8 mouse cellular contexts compared by ENCODE assay signal in genomic region chr2:127831401-127832102, GRCm38 (mm10). TPM values are rescaled to one million over a fixed set of nuclear protein-coding genes. Genes with fewer than 3 reads are reported as not detected.
A peak's percentile ranks its signal among the peaks of the same experiment; 100 is the strongest.
DNase-seq lines count a peak whose midpoint lies in the region; ATAC-seq lines count a peak whose summit lies in the region.

Gene Bub1 (minus strand): TSS chr2:127831865.

- peak; percentile 97 for DNase-seq in NIH3T3 (ENCODE audit: low read depth)
- peak; percentile 99 for DNase-seq in cerebellum, postnatal 10 days
- DNase-seq in frontal cortex, postnatal 14 days (ENCODE audit: low spot score in 2 of 2): peak; percentile 80 to 91
- peak; percentile 94 for DNase-seq in hindbrain, embryonic 14.5 days (ENCODE audit: low spot score)
- DNase-seq in layer of hippocampus, postnatal 36 days: peak; percentile 84 to 87
- peak; percentile 96 for DNase-seq in lung, postnatal 36 days
- peak; percentile 95 for DNase-seq in retina, postnatal 1 day
- DNase-seq in urinary bladder, adult 18-20 months (ENCODE audit: low spot score in 2 of 2): peak; percentile 84 to 87

- under 1% methylated on average over 56 of the region's 56 CpGs for WGBS in hindbrain, embryonic 14.5 days

- ATAC-seq in hindbrain, embryonic 14.5 days (ENCODE audit: low FRiP score): peak; percentile 99

- peak within 1 kb of the TSS; percentile 50 for H3K4me3 ChIP-seq in hindbrain, embryonic 14.5 days (replicated peaks; ENCODE audit: low read length)

- H3K9ac ChIP-seq in hindbrain, embryonic 14.5 days: peak within 1 kb of the TSS; percentile 49

- H3K27ac ChIP-seq in hindbrain, embryonic 14.5 days: peak within 1 kb of the TSS; percentile 52; the same call in 1 of the 2 replicates

- no peaks in the 10 kb centered on the region for H3K36me3 ChIP-seq in hindbrain, embryonic 14.5 days (replicated peaks; ENCODE audit: control insufficient read depth, insufficient read depth)

- H3K4me1 ChIP-seq in hindbrain, embryonic 14.5 days (replicated peaks; ENCODE audit: control insufficient read depth, insufficient read depth, low read length): peaks cover 5% of the 10 kb centered on the region; the same call in 1 of the 2 replicates

- H3K27me3 ChIP-seq in hindbrain, embryonic 14.5 days (ENCODE audit: control insufficient read depth, insufficient read depth, low read length): no peaks in the 10 kb centered on the region

- peak within 1 kb of the TSS; percentile 87 for H3K4me2 ChIP-seq in hindbrain, embryonic 14.5 days (replicated peaks)

- H3K9me3 ChIP-seq in hindbrain, embryonic 14.5 days (ENCODE audit: control insufficient read depth, low read length): no peaks in the 10 kb centered on the region

RNA-seq across cellular contexts. Expression of gene Bub1, which starts in this region (rescaled TPM):
- polyA plus RNA-seq in hindbrain, embryonic 14.5 days (2014; fragmentation: Nextera tagmentation; extraction: Ambion mirVana): 3.2 and 3.7 TPM in 2 replicates
- under 1 TPM; 0.37 to 0.38 TPM for total RNA-seq in layer of hippocampus, postnatal 36 days (2021)

Comparison
In these comparisons a context has a peak if more than half of its experiments do, and no peak if none do; other contexts are left out.
1. Peak in every context shown above with its lines: DNase-seq, ATAC-seq, H3K4me3 ChIP-seq and H3K27ac ChIP-seq.
2. Peak in DNase-seq in layer of hippocampus, postnatal 36 days; RNA of the gene not detected or under 1 TPM.